Mouse (Mus musculus) cerebellum, adult 2 months (tissue): ENCODE measurements around the gene Skp2.

ENCODE experiments used
- CTCF ChIP-seq: fragments of 200-500 bp; IDR thresholded peaks from 2 replicates; pipeline ENCODE4 v1.5.1; 2011; ENCODE audit warnings: low read depth, mild to moderate bottlenecking, control low read depth, low read length, moderate library complexity, borderline replicate concordance; ENCODE audit not compliant: insufficient read depth
- POLR2A ChIP-seq: fragments of 200-500 bp; IDR thresholded peaks from 2 replicates; pipeline ENCODE4 v1.6.1; 2011; ENCODE audit warnings: low read length, control low read depth, borderline replicate concordance; ENCODE audit not compliant: insufficient read depth

GRCm38 (mm10) chr15:9140252-9140680, 15.0 kb downstream of the Skp2 start, which contains the start of gene Lmbrd2:
- peak; percentile 55; the same call in 1 of the 2 replicates for TF ChIP-seq POLR2A
- TF ChIP-seq CTCF = no peak
